Mouse (Mus musculus) limb, embryonic 14.5 days (tissue): Measurements from ENCODE around the gene Cpa2. TPM values are rescaled to one million over a fixed set of nuclear protein-coding genes. Genes with fewer than 3 reads are reported as not detected.
A peak's percentile ranks its signal among the peaks of the same experiment; 100 is the strongest.

Experiments
- ATAC-seq: fragments of 200-750 bp; cut with Nextera tagmentation; 2 replicates; pipeline ENCODE4 v1.8.0; 2017; ENCODE audit warnings: low read depth, moderate number of reproducible peaks, moderate TSS enrichment; ENCODE audit not compliant: low FRiP score
- DNase-seq: peaks from one replicate; pipeline ENCODE4 v3.0.0-alpha.2; 2015; ENCODE audit warnings: low spot score
- H3K27ac ChIP-seq: fragments of 300-500 bp; sonication (generic); replicated peaks from 2 replicates; pipeline ENCODE4 v1.5.1; 2014; ENCODE audit warnings: low read depth, mild to moderate bottlenecking, low read length, moderate library complexity, mixed read lengths
- H3K27me3 ChIP-seq: fragments of 300-500 bp; sonication (generic); 2 replicates; pipeline ENCODE4 v1.6.1; 2014; ENCODE audit warnings: low read length, mixed read lengths; ENCODE audit not compliant: control insufficient read depth, insufficient read depth
- H3K36me3 ChIP-seq: fragments of 300-500 bp; sonication (generic); 2 replicates; pipeline ENCODE4 v1.6.1; 2014; ENCODE audit warnings: mild to moderate bottlenecking, low read length, moderate library complexity, mixed read lengths; ENCODE audit not compliant: control insufficient read depth, insufficient read depth
- H3K4me1 ChIP-seq: fragments of 300-500 bp; sonication (generic); 2 replicates; pipeline ENCODE4 v1.6.1; 2014; ENCODE audit warnings: antibody characterized with exemption, low read length, mixed read lengths; ENCODE audit not compliant: control insufficient read depth, insufficient read depth
- H3K4me2 ChIP-seq: fragments of 300-500 bp; sonication (generic); replicated peaks from 2 replicates; pipeline ENCODE4 v1.6.1; 2014; ENCODE audit warnings: low read depth, mild to moderate bottlenecking, low read length, moderate library complexity; ENCODE audit not compliant: severe bottlenecking
- H3K4me3 ChIP-seq: fragments of 300-500 bp; sonication (generic); replicated peaks from 2 replicates; pipeline ENCODE4 v1.5.1; 2014; ENCODE audit warnings: low read length
- H3K9ac ChIP-seq: fragments of 300-500 bp; sonication (generic); 2 replicates; pipeline ENCODE4 v1.6.1; 2014; ENCODE audit warnings: mild to moderate bottlenecking, low read depth, low read length, moderate library complexity; ENCODE audit not compliant: severe bottlenecking
- H3K9me3 ChIP-seq: fragments of 300-500 bp; sonication (generic); 2 replicates; pipeline ENCODE4 v1.6.1; 2016; ENCODE audit warnings: low read length; ENCODE audit not compliant: control insufficient read depth
- POLR2A ChIP-seq: fragments of 200-500 bp; IDR thresholded peaks from 2 replicates; pipeline ENCODE4 v1.8.0; 2012; ENCODE audit warnings: inconsistent platforms, mild to moderate bottlenecking, moderate library complexity, borderline replicate concordance; ENCODE audit not compliant: insufficient read depth, insufficient read length; ENCODE audit errors: extremely low read depth
- WGBS: fragments of 180-500 bp; shearing (Covaris S2); extraction: QIAGEN DNeasy Blood & Tissue Kit; methylation state at CpG from one replicate; pipeline ENCODE4 v1.1.7; 2014; 5-methylcytosine and 5-hydroxymethylcytosine counted together
- polyA plus RNA-seq, 2 experiments: library from polyadenylated mRNA; depleted of rRNA in 1 of 2; stranded (reverse) in 1 of 2; unstranded in 1 of 2; fragments of >200 nt; fragmentation: Nextera tagmentation in 1 of 2; extraction: Ambion mirVana in 1 of 2; gene quantifications; 2 replicates each; pipeline versions ENCODE4 v1.2.1 to v1.2.3; 2012 to 2014

The Cpa2 gene
- polyA plus RNA-seq, 2 experiments = 5.3 to 6.6 TPM

DNA sequence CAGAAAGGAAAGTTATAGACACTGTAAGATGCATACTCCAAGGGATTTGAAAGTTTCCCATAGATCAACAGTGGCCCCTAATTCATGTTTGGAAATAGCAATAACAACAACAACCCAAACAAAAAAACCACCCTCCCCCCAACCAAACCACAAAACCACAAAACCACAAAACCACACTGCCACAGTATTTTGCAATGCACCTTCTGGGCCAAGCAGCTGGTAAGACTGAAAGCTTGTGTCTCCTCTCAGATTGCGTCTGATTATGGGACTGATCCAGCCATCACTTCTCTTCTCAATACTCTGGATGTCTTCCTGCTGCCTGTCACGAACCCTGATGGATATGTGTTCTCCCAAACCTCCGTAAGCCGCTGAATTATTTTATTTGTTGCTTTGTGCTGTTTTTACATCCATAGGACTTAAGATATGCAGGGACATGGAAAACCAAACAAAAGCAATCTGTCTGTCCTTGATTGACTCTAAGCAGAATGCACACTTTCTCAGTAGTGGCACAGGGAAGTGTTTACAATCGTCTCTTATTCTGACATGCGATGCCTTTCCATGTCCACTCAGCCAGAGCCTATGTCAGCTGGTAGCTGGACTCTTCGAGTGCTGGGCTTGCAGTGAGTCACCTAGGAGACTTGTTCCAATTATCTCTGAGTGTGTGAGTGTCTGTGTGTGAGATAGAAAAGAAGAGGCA, 9.3 kb downstream of the Cpa2 start:
- peaks cover 61% of the 10 kb centered on the region for H3K4me1 ChIP-seq
- no peak for DNase-seq
- no peak overlapping the region for H3K27ac ChIP-seq
- no peak for ATAC-seq
- no peaks in the 10 kb centered on the region for H3K36me3 ChIP-seq
- no peaks in the 10 kb centered on the region for H3K27me3 ChIP-seq
- no peak overlapping the region for H3K4me3 ChIP-seq
- WGBS = 71% methylated on average over 7 of the region's 7 CpGs
- H3K9ac ChIP-seq = no peak overlapping the region
- no peak overlapping the region for H3K4me2 ChIP-seq
- H3K9me3 ChIP-seq = no peaks in the 10 kb centered on the region
- TF ChIP-seq POLR2A = no peak

DNA sequence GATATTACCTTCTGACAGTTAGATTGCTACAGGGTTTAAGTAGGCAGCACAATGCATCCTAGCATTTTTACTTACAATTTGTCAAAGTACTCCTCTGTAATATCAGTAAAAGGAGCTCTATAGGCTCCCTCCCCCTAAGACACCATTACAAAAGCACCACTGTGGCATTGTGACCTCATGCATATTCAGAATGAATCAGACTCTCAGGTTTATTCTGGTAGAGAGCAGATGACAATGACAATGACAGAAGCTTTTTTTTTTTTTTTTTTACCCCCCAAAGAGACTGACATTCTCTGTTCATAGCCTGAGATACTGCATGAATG, 9.8 kb downstream of the Cpa2 start:
- Histone ChIP-seq H3K9ac (no peak overlapping the region), H3K27me3 (no peaks in the 10 kb centered on the region), H3K36me3 (no peaks in the 10 kb centered on the region), H3K4me1 (peaks cover 56% of the 10 kb centered on the region), H3K4me3 (no peak overlapping the region), H3K9me3 (no peaks in the 10 kb centered on the region), H3K4me2 (no peak overlapping the region), H3K27ac (no peak overlapping the region)
- ATAC-seq (no peak), DNase-seq (no peak)
- no peak for TF ChIP-seq POLR2A

DNA sequence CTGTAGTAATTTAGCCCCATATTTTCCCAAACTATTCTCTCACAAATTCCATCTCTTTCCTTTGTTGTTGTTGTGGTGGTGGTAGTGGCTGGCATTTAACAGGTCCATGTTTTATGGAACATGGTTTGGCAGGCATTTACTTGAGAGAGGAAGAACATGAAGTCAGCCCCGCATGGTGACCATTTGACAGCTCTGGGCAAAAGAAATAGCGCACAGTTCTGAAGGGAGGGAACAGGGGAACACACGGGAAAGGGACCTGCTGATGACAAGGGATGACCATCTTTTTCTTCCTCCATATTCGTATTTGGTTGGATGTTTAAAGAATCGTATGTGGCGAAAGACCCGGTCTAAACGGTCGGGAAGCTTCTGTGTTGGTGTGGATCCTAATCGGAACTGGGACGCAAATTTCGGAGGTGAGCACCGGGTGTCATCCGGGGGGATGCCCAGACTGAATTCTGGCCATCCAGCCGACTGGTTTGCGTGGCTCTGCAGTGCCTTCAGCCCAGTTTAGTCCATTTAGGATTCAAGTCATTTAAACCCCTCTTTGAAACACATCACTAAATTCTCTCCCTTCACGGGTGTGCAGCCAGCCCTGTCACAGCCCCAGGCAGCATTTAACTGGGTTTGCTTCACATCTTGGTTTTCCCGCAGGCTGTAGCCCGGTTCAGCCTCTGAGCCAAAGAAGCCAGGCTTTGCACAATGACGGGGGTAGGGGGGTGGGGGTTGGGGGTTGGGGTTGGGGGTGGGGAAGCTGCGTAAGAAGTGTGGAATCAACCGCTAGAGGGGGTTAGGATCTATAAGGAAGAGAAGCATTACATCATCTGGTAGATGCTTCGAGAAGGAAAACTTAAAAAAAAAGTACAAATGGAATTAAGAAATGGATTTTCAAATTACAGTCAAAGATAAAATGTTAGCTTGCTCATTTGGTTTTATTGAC, 10.5 kb downstream of the Cpa2 start:
- Histone ChIP-seq H3K27ac (peak overlapping the region; percentile 81), H3K4me2 (peak overlapping the region; percentile 41), H3K4me3 (no peak overlapping the region), H3K36me3 (no peaks in the 10 kb centered on the region), H3K9me3 (no peaks in the 10 kb centered on the region), H3K27me3 (no peaks in the 10 kb centered on the region), H3K4me1 (peaks cover 51% of the 10 kb centered on the region), H3K9ac (peak overlapping the region; percentile 26; the same call in 1 of the 2 replicates)
- TF ChIP-seq POLR2A = no peak
- ATAC-seq = peak; percentile 70
- peak; percentile 90 for DNase-seq
- WGBS = 21% methylated on average over 23 of the region's 23 CpGs

DNA sequence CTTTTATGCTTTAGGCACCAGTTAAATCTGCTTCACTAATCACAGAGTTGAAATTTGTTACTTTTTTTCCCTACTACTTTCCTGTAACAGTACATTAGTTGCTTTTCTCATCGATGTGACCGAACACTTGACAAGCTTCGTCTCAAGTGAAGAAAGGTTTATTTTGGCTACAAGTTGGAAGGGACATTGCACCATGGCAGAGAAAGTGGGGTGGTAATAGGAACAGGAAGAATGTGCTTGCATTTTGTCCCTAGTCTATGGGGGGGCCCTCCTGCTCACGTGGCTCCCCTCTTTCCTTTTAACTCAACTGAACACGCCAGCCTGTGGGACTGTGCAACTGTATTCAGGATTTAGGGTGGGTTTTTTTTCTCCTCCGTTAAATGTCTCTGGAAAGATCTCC, 11.2 kb downstream of the Cpa2 start:
- 32% methylated on average over 6 of the region's 6 CpGs for WGBS

DNA sequence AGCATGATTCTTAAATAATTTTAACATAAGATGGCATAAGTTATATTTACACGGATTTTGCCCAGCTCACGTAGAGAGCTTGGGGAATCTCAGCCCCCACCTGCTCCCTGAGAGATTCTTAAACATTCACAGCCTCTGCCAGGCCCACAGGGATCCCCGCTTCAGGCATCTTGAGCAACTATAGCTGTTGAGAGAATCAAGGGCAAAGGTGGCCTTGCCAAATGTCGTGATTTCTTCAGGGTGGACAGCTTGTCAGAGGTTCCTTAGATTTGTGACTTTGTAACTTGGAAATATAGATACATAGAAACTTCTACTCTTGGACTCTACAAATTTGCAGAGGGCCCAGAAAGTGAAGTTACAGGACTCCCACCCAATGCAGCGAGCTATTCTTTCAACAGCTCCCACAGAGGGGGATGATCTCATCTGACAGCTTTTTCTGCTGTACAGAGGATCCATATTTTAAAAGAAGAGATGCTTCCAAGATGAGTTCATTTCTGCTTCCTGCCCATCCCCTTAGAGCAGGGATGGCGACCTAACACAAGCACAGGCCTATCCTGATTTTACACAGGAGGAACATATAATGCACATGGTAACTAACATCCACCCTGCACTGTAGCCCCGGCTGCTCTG, 12.1 kb downstream of the Cpa2 start:
- Histone ChIP-seq H3K27ac (peak overlapping the region; percentile 81; the same call in 1 of the 2 replicates), H3K9ac (no peak overlapping the region), H3K36me3 (no peaks in the 10 kb centered on the region), H3K9me3 (no peaks in the 10 kb centered on the region), H3K4me2 (no peak overlapping the region), H3K4me1 (peaks cover 37% of the 10 kb centered on the region), H3K4me3 (no peak overlapping the region), H3K27me3 (no peaks in the 10 kb centered on the region)
- no peak for DNase-seq
- TF ChIP-seq POLR2A = no peak
- WGBS = 64% methylated on average over 7 of the region's 7 CpGs
- ATAC-seq = no peak

More for the DNA sequence above, 11.2 kb downstream of the Cpa2 start:
- Histone ChIP-seq H3K27me3 (no peaks in the 10 kb centered on the region), H3K9me3 (no peaks in the 10 kb centered on the region), H3K36me3 (no peaks in the 10 kb centered on the region), H3K4me2 (peak overlapping the region; percentile 41), H3K4me1 (peaks cover 45% of the 10 kb centered on the region), H3K9ac (no peak overlapping the region), H3K27ac (peak overlapping the region; percentile 81), H3K4me3 (no peak overlapping the region)
- no peak for TF ChIP-seq POLR2A
- ATAC-seq (no peak), DNase-seq (no peak)
